Mouse (Mus musculus): ENCODE results near the gene Nr6a1. TPM values are rescaled to one million over a fixed set of nuclear protein-coding genes. Genes with fewer than 3 reads are reported as not detected.

Gene Nr6a1
- 1 to 10 TPM; 1.2 to 3.0 TPM for total RNA-seq (2021)
- long read RNA-seq, experiment 1, partial matches to known transcripts, result 0 of 4 reads
- long read RNA-seq, experiment 1, other reads (novel, unspliced or antisense), result 4 of 4 reads
- long read RNA-seq, experiment 2, partial matches to known transcripts, result 0 of 5 reads
- long read RNA-seq, experiment 2, other reads (novel, unspliced or antisense), result 5 of 5 reads

- peak; percentile 61 to 77 for DNase-seq (ENCODE audit: low spot score in 2 of 2)
Measured at GRCm38 (mm10) chr2:38927115-38927979, at the start of gene Nr6a1. Gene Nr6a1, minus strand, starts transcription at chr2:38927688.

- DNase-seq (ENCODE audit: low spot score in 2 of 2), result no peak
Measured at GRCm38 (mm10) chr2:38975941-38976805, 48.7 kb upstream of the Nr6a1 start.

GRCm38 (mm10) chr2:38975181-38975580, 47.7 kb upstream of the Nr6a1 start:
- no peak for DNase-seq (ENCODE audit: low spot score in 2 of 2)

- no peak for DNase-seq (ENCODE audit: low spot score in 2 of 2)
Measured at GRCm38 (mm10) chr2:38974171-38974570, 46.7 kb upstream of the Nr6a1 start.

GRCm38 (mm10) chr2:38973701-38974100, 46.2 kb upstream of the Nr6a1 start:
- no peak for DNase-seq (ENCODE audit: low spot score in 2 of 2)

GRCm38 (mm10) chr2:38973223-38973622, 45.7 kb upstream of the Nr6a1 start:
- DNase-seq (ENCODE audit: low spot score in 2 of 2), result no peak

- no peak for DNase-seq (ENCODE audit: low spot score in 2 of 2)
Measured at GRCm38 (mm10) chr2:38970057-38970456, 42.6 kb upstream of the Nr6a1 start.

GRCm38 (mm10) chr2:38969650-38970049, 42.2 kb upstream of the Nr6a1 start:
- no peak for DNase-seq (ENCODE audit: low spot score in 2 of 2)

- DNase-seq (ENCODE audit: low spot score in 2 of 2), result no peak
Measured at GRCm38 (mm10) chr2:38964198-38964597, 36.7 kb upstream of the Nr6a1 start.

GRCm38 (mm10) chr2:38957671-38958223, 30.3 kb upstream of the Nr6a1 start:
- DNase-seq (ENCODE audit: low spot score in 2 of 2), result no peak

GRCm38 (mm10) chr2:38956062-38956461, 28.6 kb upstream of the Nr6a1 start:
- no peak for DNase-seq (ENCODE audit: low spot score in 2 of 2)

- peak in 1 of 2 experiments; percentile 77 for DNase-seq (ENCODE audit: low spot score in 2 of 2)
Measured at GRCm38 (mm10) chr2:38953152-38953883, 25.8 kb upstream of the Nr6a1 start.

GRCm38 (mm10) chr2:38950281-38950719, 22.8 kb upstream of the Nr6a1 start:
- DNase-seq (ENCODE audit: low spot score in 2 of 2), result peak in 1 of 2 experiments; percentile 78

GRCm38 (mm10) chr2:38947566-38947965, 20.1 kb upstream of the Nr6a1 start:
- no peak for DNase-seq (ENCODE audit: low spot score in 2 of 2)

GRCm38 (mm10) chr2:38944460-38945161, 17.1 kb upstream of the Nr6a1 start:
- peak in 1 of 2 experiments; percentile 67 for DNase-seq (ENCODE audit: low spot score in 2 of 2)

GRCm38 (mm10) chr2:38943977-38944376, 16.5 kb upstream of the Nr6a1 start:
- peak in 1 of 2 experiments; percentile 3 for DNase-seq (ENCODE audit: low spot score in 2 of 2)

- DNase-seq (ENCODE audit: low spot score in 2 of 2), result no peak
Measured at GRCm38 (mm10) chr2:38943161-38943560, 15.7 kb upstream of the Nr6a1 start.

GRCm38 (mm10) chr2:38941898-38942297, 14.4 kb upstream of the Nr6a1 start:
- DNase-seq (ENCODE audit: low spot score in 2 of 2), result no peak

GRCm38 (mm10) chr2:38941426-38941825, 13.9 kb upstream of the Nr6a1 start:
- peak in 1 of 2 experiments; percentile 10 for DNase-seq (ENCODE audit: low spot score in 2 of 2)

- DNase-seq (ENCODE audit: low spot score in 2 of 2), result no peak
Measured at GRCm38 (mm10) chr2:38939047-38939446, 11.6 kb upstream of the Nr6a1 start.
